Mouse (Mus musculus) forebrain, embryonic 13.5 days (tissue): ENCODE data around the gene Hif3a. TPM values are rescaled to one million over a fixed set of nuclear protein-coding genes. Genes with fewer than 3 reads are reported as not detected.

ENCODE experiments used
- polyA plus RNA-seq: library from polyadenylated mRNA; unstranded; fragments of >200 nt; fragmentation: Nextera tagmentation; extraction: Ambion mirVana; gene quantifications from 2 replicates; pipeline ENCODE4 v1.2.1, GENCODE M21; 2015

The Hif3a gene
- polyA plus RNA-seq, 1 experiment from 2014 or later = 4.7 TPM

Other genes with a start within 250 kb of the Hif3a start
- gene Strn4, start 246.5 kb downstream of the Hif3a start, polyA plus RNA-seq = 147 and 164 TPM in 2 replicates
- gene Fkrp, start 245.7 kb downstream of the Hif3a start, polyA plus RNA-seq = 24.0 and 28.0 TPM in 2 replicates
- 7.7 and 8.3 TPM in 2 replicates for gene Prkd2, start 219.5 kb downstream of the Hif3a start, polyA plus RNA-seq
- 2.0 and 2.3 TPM in 2 replicates for gene Dact3, start 187.1 kb downstream of the Hif3a start, polyA plus RNA-seq
- 9.2 and 18.2 TPM in 2 replicates for gene Gng8, start 170.6 kb downstream of the Hif3a start, polyA plus RNA-seq
- 0.14 and 0.37 TPM in 2 replicates for gene Ptgir, start 155.9 kb downstream of the Hif3a start, polyA plus RNA-seq
- 271 and 296 TPM in 2 replicates for gene Calm3, start 138.3 kb downstream of the Hif3a start, polyA plus RNA-seq
- gene Pnmal2, start 117.7 kb downstream of the Hif3a start, polyA plus RNA-seq = 59.5 and 78.0 TPM in 2 replicates
- gene Pnmal1, start 102.7 kb downstream of the Hif3a start, polyA plus RNA-seq = 37.0 and 40.8 TPM in 2 replicates
- 2.5 and 3.0 TPM in 2 replicates for gene Gm42372, start 79.3 kb downstream of the Hif3a start, polyA plus RNA-seq
- 6.0 and 8.6 TPM in 2 replicates for gene Ccdc8, start 69.7 kb downstream of the Hif3a start, polyA plus RNA-seq
- 103 and 113 TPM in 2 replicates for gene Ppp5c, start 34.5 kb downstream of the Hif3a start, polyA plus RNA-seq
- gene Psg16, start 11.6 kb upstream of the Hif3a start, polyA plus RNA-seq = 0.53 and 1.3 TPM in 2 replicates
- gene Ceacam3, start 87.9 kb upstream of the Hif3a start, polyA plus RNA-seq = not detected in 2 replicates
- not detected in 2 replicates for gene Psg29, start 141.1 kb upstream of the Hif3a start, polyA plus RNA-seq